Mouse (Mus musculus) kidney, adult 10 weeks (tissue): ENCODE measurements around the gene Cept1. TPM values are rescaled to one million over a fixed set of nuclear protein-coding genes. Genes with fewer than 3 reads are reported as not detected.

Experiments
- polyA plus RNA-seq: library from polyadenylated mRNA; stranded (reverse); fragments of 350-450 nt; fragmentation: Illumina TruSeq; extraction: RNeasy Lipid Tissue Mini Kit (QIAGEN cat#74804); gene quantifications from one replicate; pipeline ENCODE4 v1.2.3, GENCODE M21; 2014; ENCODE audit warnings: low read depth, low replicate concordance

Cept1 gene
- 169 TPM for polyA plus RNA-seq

DNA sequence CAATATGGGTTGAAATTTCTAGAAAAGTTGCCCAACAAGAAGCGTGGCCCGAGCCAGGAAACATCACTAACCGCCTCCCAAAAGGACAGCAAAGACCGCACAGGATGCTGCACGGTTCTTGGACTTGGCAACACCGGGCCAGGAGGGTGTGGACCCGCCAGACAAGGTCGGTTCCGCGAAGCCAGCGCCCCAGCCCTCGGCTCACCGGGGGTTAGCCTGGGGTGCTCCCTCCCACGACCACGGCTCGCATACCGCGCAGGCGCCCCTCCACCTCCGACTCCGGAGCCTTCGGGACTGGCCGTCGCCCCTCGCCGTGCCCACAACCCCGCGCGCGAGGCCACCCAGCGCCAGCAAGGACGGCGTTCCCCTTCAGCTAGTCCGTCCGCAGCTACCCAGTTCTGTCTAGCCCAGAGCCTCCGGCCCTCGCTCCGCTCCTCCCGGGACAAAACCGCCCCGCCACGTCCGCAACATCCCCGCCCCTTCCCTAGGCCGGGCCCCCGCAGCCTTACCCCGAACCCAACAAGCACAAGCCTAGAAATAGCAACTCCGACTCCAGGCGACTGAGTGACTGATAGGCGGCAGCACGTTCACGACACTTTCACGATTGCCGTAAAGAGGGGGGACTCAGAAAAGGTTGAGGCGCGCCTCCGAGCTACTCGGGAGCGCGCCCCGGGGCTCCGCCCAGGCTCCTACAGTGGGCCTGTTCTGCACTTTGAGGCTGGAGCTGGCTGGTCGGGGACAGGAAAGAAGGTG is at the start of gene Cept1, which contains the start of gene Dram2:
Cept1 (minus strand) TSS at position 632 of the 753 bp plus-strand sequence.
Dram2 (plus strand) TSS at position 628 of the 753 bp plus-strand sequence.

DNA sequence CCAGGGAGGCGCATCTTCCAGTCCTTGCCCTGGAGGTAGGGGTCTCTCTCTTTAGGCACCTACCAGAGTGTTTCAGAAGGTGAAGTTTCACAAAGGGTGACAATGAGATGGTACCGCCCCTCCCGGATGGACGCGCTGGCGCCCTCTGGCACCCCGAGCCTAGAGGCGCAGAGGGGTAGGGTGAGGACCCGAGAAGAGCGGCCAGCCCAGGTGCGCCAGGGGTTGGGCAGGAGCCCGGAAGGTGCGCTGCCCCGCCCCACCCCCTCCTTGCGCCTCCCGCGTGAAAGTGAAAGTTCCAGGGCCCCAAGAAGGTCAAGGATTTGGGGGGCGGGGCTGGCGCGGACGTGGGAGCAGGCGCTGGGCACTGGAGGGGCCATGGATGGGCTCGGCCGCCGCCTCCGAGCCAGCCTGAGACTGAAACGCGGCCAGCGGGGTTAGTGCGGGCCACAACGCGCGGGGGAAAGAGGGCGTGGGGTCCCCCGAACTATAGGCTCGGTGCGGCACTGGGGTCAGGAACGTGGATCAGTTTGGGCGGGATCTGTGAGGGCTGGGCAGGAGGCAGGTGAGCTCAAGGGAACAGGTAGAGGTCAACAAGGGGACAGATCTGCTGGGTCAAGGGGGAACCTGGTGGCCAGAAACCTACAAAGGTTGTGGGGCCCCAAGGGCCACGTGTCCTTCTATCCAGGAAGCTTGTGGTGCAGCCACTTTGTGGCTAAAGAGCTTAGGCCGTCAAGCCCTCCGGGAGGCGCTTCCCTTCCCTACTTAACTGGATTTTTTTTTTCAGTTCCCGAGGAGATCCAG is 65.1 kb downstream of the Cept1 start, which contains the start of gene Dennd2d:
Dennd2d (plus strand) TSS at position 125 of the 801 bp plus-strand sequence.

Other genes starting within 250 kb of the Cept1 start
- not detected for gene Chil6, start 141.6 kb downstream of the Cept1 start, polyA plus RNA-seq
- gene Dennd2d, start 65.4 kb downstream of the Cept1 start, polyA plus RNA-seq, result 12.2 TPM
- gene Dram2, start within 50 bp of the Cept1 start, polyA plus RNA-seq, result 674 TPM
- 69.2 TPM for gene Lrif1, start 137.2 kb upstream of the Cept1 start, polyA plus RNA-seq
- 12.6 TPM for gene Cd53, start 242.3 kb upstream of the Cept1 start, polyA plus RNA-seq